Comparison of ENCODE assay signal across 24 mouse cellular contexts in the genomic region with DNA sequence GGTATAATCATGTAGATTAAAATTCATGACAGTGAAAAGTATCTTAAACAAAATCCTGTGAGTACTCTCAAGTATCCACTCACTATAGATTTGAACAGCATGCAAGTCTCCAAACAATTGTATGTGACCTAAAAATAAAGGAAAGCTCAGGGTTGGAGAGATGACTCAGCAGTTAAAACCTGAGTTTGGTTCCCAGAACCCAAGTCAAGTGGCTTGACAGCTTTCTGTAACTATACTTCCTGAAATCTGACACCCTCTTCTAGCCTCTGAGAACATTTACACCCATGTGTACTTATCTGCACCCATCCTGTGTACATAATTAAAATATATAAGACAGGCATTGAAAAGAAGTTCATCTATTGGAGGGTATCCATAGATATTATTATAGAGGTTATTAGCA.
DNase-seq lines count a peak whose midpoint lies in the region; ATAC-seq and TF ChIP-seq lines count a peak whose summit lies in the region.
"Had no signal": no experiment of that assay in that cellular context is flagged by ENCODE, and none has a peak within 500 bp of the region (broad histone marks: within the 10 kb centered on the region; RNA-seq: fewer than 3 reads in every experiment).

No protein-coding gene starts in this region.

- peak; percentile 50 for DNase-seq in lung, embryonic 14.5 days
- DNase-seq in lung, postnatal 4 days = no peak
- DNase-seq in 416B (ENCODE audit: low read depth) (peak; percentile 55), MEL-GATA-1-ER (ENCODE audit: extremely low read depth, low read depth) (peak; percentile 2)
- DNase-seq in lung, postnatal 36 days = peak; percentile 19
- DNase-seq in adrenal gland, postnatal 36 days = no peak
- DNase-seq in frontal cortex, postnatal 36 days (ENCODE audit: low spot score in 2 of 2) = no peak
- DNase-seq: adrenal gland, postnatal 14 days; cerebellum, adult 11-12 months; cerebellum, adult 9-11 months; heart, adult 2 months; kidney, adult 2 months; liver; right cerebral cortex, postnatal 25 days; thymus, postnatal 14 days had no signal

- no peak overlapping the region for H3K4me3 ChIP-seq in lung, embryonic 14.5 days (ENCODE audit: low read depth, low read length)
- H3K4me3 ChIP-seq: erythroblast, embryonic 14.5 days; heart, adult 2 months; heart, embryonic 12.5 days; hindbrain, embryonic 12.5 days; intestine, embryonic 15.5 days; stomach, embryonic 15.5 days had no signal

- no peaks in the 10 kb centered on the region for H3K4me1 ChIP-seq in lung, embryonic 14.5 days (ENCODE audit: insufficient read depth)
- H3K4me1 ChIP-seq: heart, embryonic 12.5 days; hindbrain, embryonic 12.5 days; intestine, embryonic 15.5 days; stomach, embryonic 15.5 days had no signal

- TF ChIP-seq CTCF in lung, embryonic 14.5 days (IDR thresholded peaks at IDR 0.05; ENCODE audit: low read depth) = no peak

- ATAC-seq in lung, embryonic 14.5 days (ENCODE audit: insufficient read depth) = peak; percentile 62
- ATAC-seq: intestine, embryonic 15.5 days; midbrain, embryonic 16.5 days had no signal

- H3K36me3 ChIP-seq in lung, embryonic 14.5 days (ENCODE audit: insufficient read depth) = no peaks in the 10 kb centered on the region
- H3K36me3 ChIP-seq: heart, embryonic 12.5 days; hindbrain, embryonic 12.5 days; intestine, embryonic 15.5 days; stomach, embryonic 15.5 days had no signal

- no peak overlapping the region for H3K9ac ChIP-seq in lung, embryonic 14.5 days
- H3K9ac ChIP-seq: heart, embryonic 12.5 days; hindbrain, embryonic 12.5 days; intestine, embryonic 15.5 days; liver, embryonic 14.5 days; stomach, embryonic 15.5 days had no signal

- no peaks in the 10 kb centered on the region; the same call in 1 of the 2 replicates for H3K9me3 ChIP-seq in lung, embryonic 14.5 days (ENCODE audit: low read depth, low read length)
- H3K9me3 ChIP-seq: heart, embryonic 12.5 days; hindbrain, embryonic 12.5 days; intestine, embryonic 15.5 days; stomach, embryonic 15.5 days had no signal

- no peak overlapping the region for H3K4me2 ChIP-seq in lung, embryonic 14.5 days
- H3K4me2 ChIP-seq: heart, embryonic 12.5 days; hindbrain, embryonic 12.5 days; intestine, embryonic 15.5 days; stomach, embryonic 15.5 days had no signal

- no peaks in the 10 kb centered on the region for H3K27me3 ChIP-seq in lung, embryonic 14.5 days (ENCODE audit: insufficient read depth, low read length)
- H3K27me3 ChIP-seq: heart, embryonic 12.5 days; hindbrain, embryonic 12.5 days; intestine, embryonic 15.5 days; stomach, embryonic 15.5 days had no signal

- H3K27ac ChIP-seq in lung, embryonic 14.5 days (ENCODE audit: low read depth) = no peak overlapping the region
- H3K27ac ChIP-seq: heart, adult 2 months; hindbrain, embryonic 12.5 days; hindbrain, postnatal 0 days; intestine, embryonic 15.5 days; liver, embryonic 14.5 days; macrophage; stomach, embryonic 15.5 days had no signal

Comparison
In these comparisons a context has a peak if more than half of its experiments do, and no peak if none do; other contexts are left out.
1. DNase-seq: peak in lung, embryonic 14.5 days (single experiment), 416B (single experiment), MEL-GATA-1-ER (single experiment) and lung, postnatal 36 days (single experiment); none in lung, postnatal 4 days (0 of 2), adrenal gland, postnatal 36 days (0 of 2) and frontal cortex, postnatal 36 days (0 of 2).